Mouse (Mus musculus) midbrain, embryonic 11.5 days (tissue): ENCODE results near the gene Mcee. TPM values are rescaled to one million over a fixed set of nuclear protein-coding genes. Genes with fewer than 3 reads are reported as not detected.

ENCODE experiments used
- ATAC-seq: fragments of 200-750 bp; cut with Nextera tagmentation; 2 replicates; pipeline ENCODE4 v1.8.0; 2017; ENCODE audit warnings: moderate TSS enrichment, moderate library complexity; ENCODE audit not compliant: low FRiP score
- DNase-seq: peaks from one replicate; pipeline ENCODE4 v3.0.0; 2015; ENCODE audit warnings: low spot score; ENCODE audit errors: missing footprints
- H3K27ac ChIP-seq: fragments of 300-500 bp; sonication (generic); 2 replicates; pipeline ENCODE4 v1.5.1; 2014; ENCODE audit warnings: low read depth, low read length
- H3K27me3 ChIP-seq: fragments of 300-500 bp; sonication (generic); 2 replicates; pipeline ENCODE4 v1.6.1; 2014; ENCODE audit warnings: mild to moderate bottlenecking, low read length, moderate library complexity, mixed read lengths; ENCODE audit not compliant: control insufficient read depth, insufficient read depth
- H3K36me3 ChIP-seq: fragments of 300-500 bp; sonication (generic); 2 replicates; pipeline ENCODE4 v1.6.1; 2014; ENCODE audit warnings: mild to moderate bottlenecking, low read length, moderate library complexity, mixed read lengths; ENCODE audit not compliant: control insufficient read depth, insufficient read depth
- H3K4me1 ChIP-seq: fragments of 300-500 bp; sonication (generic); 2 replicates; pipeline ENCODE4 v1.6.1; 2014; ENCODE audit warnings: low read length; ENCODE audit not compliant: control insufficient read depth, insufficient read depth
- H3K4me2 ChIP-seq: fragments of 300-500 bp; sonication (generic); 2 replicates; pipeline ENCODE4 v1.6.1; 2014; ENCODE audit warnings: mild to moderate bottlenecking, moderate library complexity
- H3K4me3 ChIP-seq: fragments of 300-500 bp; sonication (generic); 2 replicates; pipeline ENCODE4 v1.5.1; 2014; ENCODE audit warnings: low read depth, low read length
- H3K9ac ChIP-seq: fragments of 300-500 bp; sonication (generic); 2 replicates; pipeline ENCODE4 v1.6.1; 2014; ENCODE audit warnings: low read length
- H3K9me3 ChIP-seq: fragments of 300-500 bp; sonication (generic); 2 replicates; pipeline ENCODE4 v1.6.1; 2016; ENCODE audit warnings: low read length; ENCODE audit not compliant: control insufficient read depth
- WGBS: fragments of 180-500 bp; shearing (Covaris S2); extraction: QIAGEN DNeasy Blood & Tissue Kit; methylation state at CpG from one replicate; pipeline ENCODE4 v1.1.7; 2014; 5-methylcytosine and 5-hydroxymethylcytosine counted together
- polyA plus RNA-seq: library from polyadenylated mRNA; unstranded; fragments of >200 nt; fragmentation: Nextera tagmentation; extraction: Ambion mirVana; gene quantifications from 2 replicates; pipeline ENCODE4 v1.2.1, GENCODE M21; 2014

The Mcee gene
- polyA plus RNA-seq, 1 experiment from 2014 or later: 45.6 TPM

GRCm38 (mm10) chr7:64392819-64393151 lies 378 bp downstream of the Mcee start:
- peak overlapping the region; percentile 71 for H3K4me3 ChIP-seq
- H3K4me1 ChIP-seq: peaks cover 12% of the 10 kb centered on the region
- H3K27me3 ChIP-seq: no peaks in the 10 kb centered on the region
- peak overlapping the region; percentile 86 for H3K4me2 ChIP-seq
- no peak for ATAC-seq
- DNase-seq: no peak
- no peaks in the 10 kb centered on the region for H3K36me3 ChIP-seq
- no peak overlapping the region for H3K27ac ChIP-seq
- H3K9me3 ChIP-seq: no peaks in the 10 kb centered on the region
- peak overlapping the region; percentile 73 for H3K9ac ChIP-seq
- 2% methylated on average over 15 of the region's 15 CpGs for WGBS

- no peak overlapping the region for H3K4me2 ChIP-seq
- DNase-seq (no peak), ATAC-seq (no peak)
- 100% methylated on average over 1 of the region's 1 CpGs for WGBS
- no peaks in the 10 kb centered on the region for H3K27me3 ChIP-seq
- H3K9me3 ChIP-seq: no peaks in the 10 kb centered on the region
- H3K27ac ChIP-seq: no peak overlapping the region
- H3K4me1 ChIP-seq: no peaks in the 10 kb centered on the region
- no peak overlapping the region for H3K4me3 ChIP-seq
- H3K36me3 ChIP-seq: no peaks in the 10 kb centered on the region
- H3K9ac ChIP-seq: no peak overlapping the region
These were observed 8.3 kb downstream of the Mcee start for GRCm38 (mm10) chr7:64400725-64401124.

GRCm38 (mm10) chr7:64402452-64402851 lies 10.0 kb downstream of the Mcee start:
- H3K4me3 ChIP-seq: no peak overlapping the region
- no peak overlapping the region for H3K4me2 ChIP-seq
- H3K36me3 ChIP-seq: no peaks in the 10 kb centered on the region
- 95% methylated on average over 4 of the region's 4 CpGs for WGBS
- H3K4me1 ChIP-seq: no peaks in the 10 kb centered on the region
- no peaks in the 10 kb centered on the region for H3K9me3 ChIP-seq
- no peak for ATAC-seq
- no peak overlapping the region for H3K9ac ChIP-seq
- DNase-seq: no peak
- no peak overlapping the region for H3K27ac ChIP-seq
- H3K27me3 ChIP-seq: no peaks in the 10 kb centered on the region

- H3K36me3 ChIP-seq: no peaks in the 10 kb centered on the region
- ATAC-seq (no peak), DNase-seq (no peak)
- H3K27me3 ChIP-seq: no peaks in the 10 kb centered on the region
- H3K4me3 ChIP-seq: no peak overlapping the region
- no peak overlapping the region for H3K4me2 ChIP-seq
- H3K27ac ChIP-seq: no peak overlapping the region
- no peaks in the 10 kb centered on the region for H3K9me3 ChIP-seq
- WGBS: 91% methylated on average over 8 of the region's 8 CpGs
- H3K4me1 ChIP-seq: no peaks in the 10 kb centered on the region
- no peak overlapping the region for H3K9ac ChIP-seq
These were observed 11.6 kb downstream of the Mcee start for GRCm38 (mm10) chr7:64403989-64404388.

GRCm38 (mm10) chr7:64424861-64425260 lies 32.5 kb downstream of the Mcee start:
- H3K9ac ChIP-seq: no peak overlapping the region
- no peak for DNase-seq
- no peaks in the 10 kb centered on the region for H3K4me1 ChIP-seq
- H3K36me3 ChIP-seq: no peaks in the 10 kb centered on the region
- no peak overlapping the region for H3K4me2 ChIP-seq
- no peaks in the 10 kb centered on the region for H3K27me3 ChIP-seq
- H3K9me3 ChIP-seq: no peaks in the 10 kb centered on the region
- whole genome bisulfite sequencing: 67% methylated on average over 5 of the region's 5 CpGs
- H3K27ac ChIP-seq: no peak overlapping the region
- ATAC-seq: no peak
- no peak overlapping the region for H3K4me3 ChIP-seq

GRCm38 (mm10) chr7:64439595-64440518 lies 47.5 kb downstream of the Mcee start:
- Histone ChIP-seq H3K4me3 (no peak overlapping the region), H3K4me1 (no peaks in the 10 kb centered on the region), H3K9ac (no peak overlapping the region), H3K4me2 (no peak overlapping the region), H3K36me3 (no peaks in the 10 kb centered on the region), H3K27ac (no peak overlapping the region), H3K9me3 (no peaks in the 10 kb centered on the region), H3K27me3 (no peaks in the 10 kb centered on the region)
- WGBS: 60% methylated on average over 5 of the region's 5 CpGs
- ATAC-seq (peak; percentile 77), DNase-seq (peak; percentile 82)

GRCm38 (mm10) chr7:64440519-64440918 lies 48.1 kb downstream of the Mcee start:
- 85% methylated on average over 8 of the region's 8 CpGs for WGBS
- no peak overlapping the region for H3K27ac ChIP-seq
- DNase-seq: no peak

GRCm38 (mm10) chr7:64450631-64451030 lies 58.2 kb downstream of the Mcee start:
- Histone ChIP-seq H3K9ac (no peak overlapping the region), H3K27me3 (no peaks in the 10 kb centered on the region), H3K27ac (no peak overlapping the region), H3K36me3 (no peaks in the 10 kb centered on the region), H3K4me2 (no peak overlapping the region), H3K4me1 (no peaks in the 10 kb centered on the region), H3K4me3 (no peak overlapping the region), H3K9me3 (no peaks in the 10 kb centered on the region)
- no peak for DNase-seq
- no peak for ATAC-seq
- WGBS: 92% methylated on average over 13 of the region's 13 CpGs

More at GRCm38 (mm10) chr7:64440519-64440918, 48.1 kb downstream of the Mcee start:
- Histone ChIP-seq H3K9ac (no peak overlapping the region), H3K4me3 (no peak overlapping the region), H3K27me3 (no peaks in the 10 kb centered on the region), H3K4me1 (no peaks in the 10 kb centered on the region), H3K9me3 (no peaks in the 10 kb centered on the region), H3K4me2 (no peak overlapping the region), H3K36me3 (no peaks in the 10 kb centered on the region)
- ATAC-seq: no peak

GRCm38 (mm10) chr7:64451441-64451840 lies 59.0 kb downstream of the Mcee start:
- Histone ChIP-seq H3K27me3 (no peaks in the 10 kb centered on the region), H3K4me2 (no peak overlapping the region), H3K9ac (no peak overlapping the region), H3K4me1 (no peaks in the 10 kb centered on the region), H3K27ac (no peak overlapping the region), H3K4me3 (no peak overlapping the region), H3K36me3 (no peaks in the 10 kb centered on the region), H3K9me3 (no peaks in the 10 kb centered on the region)
- no peak for DNase-seq
- WGBS: 39% methylated on average over 4 of the region's 4 CpGs
- peak; percentile 79; the same call in 1 of the 2 replicates for ATAC-seq
